Mouse (Mus musculus): ENCODE measurements at regions not wholly inside any gene's neighbourhood (a gene's known extent, or its start where the extent isn't known, plus 50 kb on each side); places are given as distances from the start of the nearest gene placed in this dataset.

GRCm38 (mm10) chr7:83084496-83085082, 217.5 kb downstream of the Mex3b start:
- H3K27ac ChIP-seq (replicated peaks): no peak overlapping the region
- no peaks in the 10 kb centered on the region for H3K9me3 ChIP-seq
- no peak overlapping the region for H3K9ac ChIP-seq (replicated peaks)
- no peak overlapping the region for H3K4me2 ChIP-seq (replicated peaks)
- no peak for ATAC-seq (ENCODE audit: low FRiP score, low read depth)
- H3K36me3 ChIP-seq: no peaks in the 10 kb centered on the region
- 0 out of 2 replicates have a peak, but pooled peaks cover 3% of the 10 kb centered on the region for H3K27me3 ChIP-seq
- 79% methylated on average over 6 of the region's 6 CpGs for WGBS
- no peak overlapping the region for H3K4me3 ChIP-seq
- H3K4me1 ChIP-seq: peaks cover 21% of the 10 kb centered on the region

GRCm38 (mm10) chr7:83085547-83086158, 218.5 kb downstream of the Mex3b start:
- Histone ChIP-seq H3K4me1 (peaks cover 22% of the 10 kb centered on the region), H3K27me3 (no peaks in the 10 kb centered on the region), H3K27ac (replicated peaks) (peak overlapping the region; percentile 66), H3K36me3 (no peaks in the 10 kb centered on the region), H3K9ac (replicated peaks) (no peak overlapping the region), H3K9me3 (no peaks in the 10 kb centered on the region), H3K4me2 (replicated peaks) (no peak overlapping the region), H3K4me3 (no peak overlapping the region)
- ATAC-seq (ENCODE audit: low FRiP score, low read depth): peak; percentile 44; the same call in 1 of the 2 replicates
- WGBS: 46% methylated on average over 4 of the region's 4 CpGs

- Histone ChIP-seq H3K9me3 (no peaks in the 10 kb centered on the region), H3K27ac (replicated peaks) (no peak overlapping the region), H3K27me3 (no peaks in the 10 kb centered on the region), H3K4me1 (peaks cover 22% of the 10 kb centered on the region), H3K9ac (replicated peaks) (no peak overlapping the region), H3K4me3 (no peak overlapping the region), H3K36me3 (no peaks in the 10 kb centered on the region), H3K4me2 (replicated peaks) (no peak overlapping the region)
- ATAC-seq (ENCODE audit: low FRiP score, low read depth): no peak
- 87% methylated on average over 4 of the region's 4 CpGs for WGBS
Observed at GRCm38 (mm10) chr7:83087408-83087807, 220.3 kb downstream of the Mex3b start.

GRCm38 (mm10) chr7:83088125-83088524, 221.0 kb downstream of the Mex3b start:
- WGBS: 14% methylated on average over 4 of the region's 4 CpGs
- Histone ChIP-seq H3K27me3 (no peaks in the 10 kb centered on the region), H3K4me1 (peaks cover 22% of the 10 kb centered on the region), H3K4me3 (no peak overlapping the region), H3K9ac (replicated peaks) (peak overlapping the region; percentile 15; the same call in 1 of the 2 replicates), H3K9me3 (no peaks in the 10 kb centered on the region), H3K36me3 (no peaks in the 10 kb centered on the region), H3K4me2 (replicated peaks) (no peak overlapping the region), H3K27ac (replicated peaks) (no peak overlapping the region)
- ATAC-seq (ENCODE audit: low FRiP score, low read depth): no peak

- no peak for ATAC-seq (ENCODE audit: low FRiP score, low read depth)
- no peaks in the 10 kb centered on the region for H3K27me3 ChIP-seq
- WGBS: 33% methylated on average over 8 of the region's 8 CpGs
- no peaks in the 10 kb centered on the region for H3K36me3 ChIP-seq
- H3K9ac ChIP-seq (replicated peaks): no peak overlapping the region
- H3K4me3 ChIP-seq: no peak overlapping the region
- H3K4me2 ChIP-seq (replicated peaks): no peak overlapping the region
- peaks cover 27% of the 10 kb centered on the region for H3K4me1 ChIP-seq
- 0 out of 2 replicates have a peak overlapping the region, but pooled peaks have one; percentile 25 for H3K27ac ChIP-seq (replicated peaks)
- H3K9me3 ChIP-seq: no peaks in the 10 kb centered on the region
Observed at GRCm38 (mm10) chr7:83089330-83089982, 222.3 kb downstream of the Mex3b start.

GRCm38 (mm10) chr7:83093923-83094355, 226.8 kb downstream of the Mex3b start:
- Histone ChIP-seq H3K4me2 (replicated peaks) (no peak overlapping the region), H3K36me3 (no peaks in the 10 kb centered on the region), H3K27me3 (no peaks in the 10 kb centered on the region), H3K4me3 (no peak overlapping the region), H3K9ac (replicated peaks) (no peak overlapping the region), H3K9me3 (no peaks in the 10 kb centered on the region), H3K4me1 (peaks cover 12% of the 10 kb centered on the region), H3K27ac (replicated peaks) (no peak overlapping the region)
- ATAC-seq (ENCODE audit: low FRiP score, low read depth): peak; percentile 49; the same call in 1 of the 2 replicates
- 53% methylated on average over 8 of the region's 8 CpGs for whole genome bisulfite sequencing

- no peak overlapping the region for H3K4me2 ChIP-seq (replicated peaks)
- WGBS: 66% methylated on average over 3 of the region's 3 CpGs
- no peaks in the 10 kb centered on the region for H3K36me3 ChIP-seq
- no peak for ATAC-seq (ENCODE audit: low FRiP score, low read depth)
- peaks cover 5% of the 10 kb centered on the region for H3K4me1 ChIP-seq
- no peak overlapping the region for H3K4me3 ChIP-seq
- H3K27me3 ChIP-seq: no peaks in the 10 kb centered on the region
- H3K27ac ChIP-seq (replicated peaks): no peak overlapping the region
- H3K9me3 ChIP-seq: no peaks in the 10 kb centered on the region
- no peak overlapping the region for H3K9ac ChIP-seq (replicated peaks)
Observed at GRCm38 (mm10) chr7:83094899-83095298, 227.8 kb downstream of the Mex3b start.

- no peak for ATAC-seq (ENCODE audit: low FRiP score, low read depth)
Observed at GRCm38 (mm10) chr7:83095593-83095992, 228.5 kb downstream of the Mex3b start.

GRCm38 (mm10) chr7:83104426-83104825, 237.3 kb downstream of the Mex3b start:
- H3K27me3 ChIP-seq: no peaks in the 10 kb centered on the region
- no peak overlapping the region for H3K27ac ChIP-seq (replicated peaks)
- no peaks in the 10 kb centered on the region for H3K4me1 ChIP-seq
- ATAC-seq (ENCODE audit: low FRiP score, low read depth): no peak
- WGBS: 94% methylated on average over 1 of the region's 1 CpGs
- no peak overlapping the region for H3K4me2 ChIP-seq (replicated peaks)
- no peak overlapping the region for H3K4me3 ChIP-seq
- H3K36me3 ChIP-seq: no peaks in the 10 kb centered on the region
- no peak overlapping the region for H3K9ac ChIP-seq (replicated peaks)
- H3K9me3 ChIP-seq: no peaks in the 10 kb centered on the region

More at GRCm38 (mm10) chr7:83095593-83095992, 228.5 kb downstream of the Mex3b start:
- Histone ChIP-seq H3K4me2 (replicated peaks) (no peak overlapping the region), H3K27ac (replicated peaks) (no peak overlapping the region), H3K4me1 (peaks cover 5% of the 10 kb centered on the region), H3K27me3 (no peaks in the 10 kb centered on the region), H3K9me3 (no peaks in the 10 kb centered on the region), H3K36me3 (no peaks in the 10 kb centered on the region), H3K4me3 (no peak overlapping the region), H3K9ac (replicated peaks) (no peak overlapping the region)
- 88% methylated on average over 3 of the region's 3 CpGs for WGBS

- Histone ChIP-seq H3K9ac (replicated peaks) (no peak overlapping the region), H3K36me3 (no peaks in the 10 kb centered on the region), H3K4me3 (no peak overlapping the region), H3K9me3 (no peaks in the 10 kb centered on the region), H3K4me1 (no peaks in the 10 kb centered on the region), H3K27me3 (no peaks in the 10 kb centered on the region), H3K27ac (replicated peaks) (no peak overlapping the region), H3K4me2 (replicated peaks) (no peak overlapping the region)
- no peak for ATAC-seq (ENCODE audit: low FRiP score, low read depth)
Observed at GRCm38 (mm10) chr7:83105672-83106071, 238.5 kb downstream of the Mex3b start.

- Histone ChIP-seq H3K9me3 (no peaks in the 10 kb centered on the region), H3K4me3 (no peak overlapping the region), H3K27me3 (no peaks in the 10 kb centered on the region), H3K4me1 (no peaks in the 10 kb centered on the region), H3K36me3 (no peaks in the 10 kb centered on the region), H3K4me2 (replicated peaks) (no peak overlapping the region), H3K9ac (replicated peaks) (no peak overlapping the region), H3K27ac (replicated peaks) (no peak overlapping the region)
- whole genome bisulfite sequencing: 72% methylated on average over 6 of the region's 6 CpGs
- ATAC-seq (ENCODE audit: low FRiP score, low read depth): no peak
Observed at GRCm38 (mm10) chr7:83111217-83111823, 244.2 kb downstream of the Mex3b start.

- H3K27ac ChIP-seq (replicated peaks): no peak overlapping the region
Observed at GRCm38 (mm10) chr7:83116487-83116886, 249.4 kb downstream of the Mex3b start.

More at GRCm38 (mm10) chr7:83116487-83116886, 249.4 kb downstream of the Mex3b start:
- Histone ChIP-seq H3K4me1 (no peaks in the 10 kb centered on the region), H3K9me3 (no peaks in the 10 kb centered on the region), H3K27me3 (no peaks in the 10 kb centered on the region), H3K4me2 (replicated peaks) (no peak overlapping the region), H3K9ac (replicated peaks) (no peak overlapping the region), H3K4me3 (no peak overlapping the region), H3K36me3 (no peaks in the 10 kb centered on the region)
- ATAC-seq (ENCODE audit: low FRiP score, low read depth): no peak
- 94% methylated on average over 1 of the region's 1 CpGs for WGBS

All from midbrain, embryonic 12.5 days (tissue).